Mouse (Mus musculus) bone marrow, adult 2 months (tissue): ENCODE measurements around the gene Fev. TPM values are rescaled to one million over a fixed set of nuclear protein-coding genes. Genes with fewer than 3 reads are reported as not detected.
A peak's percentile ranks its signal among the peaks of the same experiment; 100 is the strongest.

Source experiments
- H3K27ac ChIP-seq: fragments of 200-500 bp; 2 replicates; pipeline ENCODE4 v1.5.1; 2012; ENCODE audit warnings: low read depth, mild to moderate bottlenecking, control low read depth, inconsistent platforms, low read length; ENCODE audit not compliant: control insufficient read depth, poor library complexity, insufficient read depth
- H3K4me1 ChIP-seq: fragments of 200-500 bp; 2 replicates; pipeline ENCODE4 v1.6.1; 2011; ENCODE audit warnings: low read length; ENCODE audit not compliant: control insufficient read depth, insufficient read depth
- H3K4me3 ChIP-seq: fragments of 200-500 bp; replicated peaks from 2 replicates; pipeline ENCODE3; 2011; ENCODE audit warnings: mild to moderate bottlenecking, low read depth, low read length, control low read depth; ENCODE audit not compliant: control insufficient read depth
- CTCF ChIP-seq: fragments of 200-500 bp; IDR thresholded peaks from 2 replicates; pipeline ENCODE4 v1.5.1; 2011; ENCODE audit warnings: low read length, control low read depth; ENCODE audit not compliant: control insufficient read depth, insufficient read depth
- POLR2A ChIP-seq: fragments of 200-500 bp; IDR thresholded peaks from 2 replicates; pipeline ENCODE4 v1.6.1; 2011; ENCODE audit warnings: low read depth, mild to moderate bottlenecking, control low read depth, low read length, borderline replicate concordance; ENCODE audit not compliant: control insufficient read depth
- WGBS: fragments of 180-500 bp; shearing (Covaris S2); methylation state at CpG from one replicate; pipeline ENCODE4 v1.1.7; 2018; 5-methylcytosine and 5-hydroxymethylcytosine counted together
- polyA plus RNA-seq: library from polyadenylated mRNA; stranded (reverse); fragments of >200 nt; gene quantifications from 2 replicates; pipeline ENCODE4 v1.2.4, GENCODE M21; 2011; ENCODE audit warnings: low replicate concordance; ENCODE audit not compliant: missing spikeins, insufficient read depth, insufficient read length

The Fev gene
- not detected in 2 replicates for polyA plus RNA-seq

DNA sequence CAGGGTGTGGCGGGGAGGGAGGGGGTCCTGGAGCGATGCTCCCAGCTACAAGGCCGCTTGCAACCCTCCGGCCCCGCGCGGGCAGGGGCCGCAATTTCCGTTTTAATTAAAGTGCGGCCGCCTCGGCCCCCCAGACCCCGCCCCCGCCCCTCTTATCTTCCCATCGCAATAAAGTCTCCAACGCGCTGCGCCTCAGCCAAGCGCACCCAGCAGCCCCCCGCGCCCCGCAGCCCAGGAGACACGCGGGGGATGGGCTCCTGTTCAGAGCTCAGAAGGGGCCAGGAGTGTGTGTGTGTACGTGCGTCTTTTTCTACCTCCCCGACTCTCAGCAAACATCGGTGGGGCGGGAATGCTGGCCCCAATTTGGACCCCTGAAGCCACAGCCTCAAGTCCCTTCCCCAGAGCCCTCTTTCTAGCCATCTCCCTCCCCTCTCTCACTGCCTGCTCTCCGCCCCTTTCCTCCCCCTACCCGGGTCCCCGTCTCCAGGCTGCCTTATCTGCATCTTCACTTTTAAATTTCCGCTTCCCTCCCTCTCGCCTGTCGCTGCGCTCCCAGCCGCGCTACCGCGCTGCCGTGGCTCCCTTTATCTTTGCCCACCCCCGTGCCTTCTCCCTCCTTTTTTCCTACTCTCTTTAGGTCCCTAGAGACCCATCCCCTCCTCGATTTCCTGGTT is at the start of gene Fev:
TSS of gene Fev (minus strand) at position 51 of the 674 bp plus-strand sequence.
- no peaks in the 10 kb centered on the region for H3K4me1 ChIP-seq
- WGBS = under 1% methylated on average over 42 of the region's 43 CpGs
- no peak within 1 kb of the TSS for H3K4me3 ChIP-seq
- H3K27ac ChIP-seq = no peak within 1 kb of the TSS
- TF ChIP-seq CTCF = no peak
- no peak for TF ChIP-seq POLR2A

DNA sequence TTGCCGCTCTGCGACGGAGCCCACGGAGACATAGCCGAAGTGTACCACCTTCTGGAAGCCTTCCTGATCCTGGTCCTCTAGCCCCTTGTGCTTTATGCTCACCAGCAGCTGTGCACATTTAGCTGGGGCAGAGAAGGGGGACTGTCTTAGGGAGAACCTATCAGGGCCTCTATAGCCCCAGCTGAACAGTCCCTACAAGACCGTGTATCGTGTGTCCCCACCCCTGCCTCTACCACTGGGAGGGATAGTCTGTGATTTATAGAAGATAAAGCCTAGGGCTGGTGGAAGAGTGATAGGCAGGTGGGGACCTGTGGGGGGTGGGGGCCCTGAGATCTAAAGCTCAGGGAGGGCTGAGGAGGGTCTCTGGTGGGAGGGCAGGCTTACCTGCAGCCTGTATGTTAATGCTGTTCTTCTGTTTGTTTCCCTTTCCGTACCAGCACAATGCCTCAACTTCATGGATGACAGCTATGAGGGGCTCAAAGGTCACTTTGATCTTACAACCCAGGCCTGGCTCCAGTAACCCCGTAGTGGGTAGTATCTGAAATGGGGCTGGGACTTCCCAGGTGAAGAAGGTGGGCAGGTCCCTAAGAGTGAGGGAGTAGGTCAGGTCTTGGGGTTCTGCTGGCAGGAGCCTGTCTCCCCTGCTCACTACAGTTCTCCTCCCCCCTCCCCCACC is 42.5 kb upstream of the Fev start:
- TF ChIP-seq CTCF = no peak
- no peak for TF ChIP-seq POLR2A
- WGBS = 79% methylated on average over 9 of the region's 9 CpGs
- H3K4me3 ChIP-seq = no peak overlapping the region
- H3K27ac ChIP-seq = no peak overlapping the region
- no peaks in the 10 kb centered on the region for H3K4me1 ChIP-seq

DNA sequence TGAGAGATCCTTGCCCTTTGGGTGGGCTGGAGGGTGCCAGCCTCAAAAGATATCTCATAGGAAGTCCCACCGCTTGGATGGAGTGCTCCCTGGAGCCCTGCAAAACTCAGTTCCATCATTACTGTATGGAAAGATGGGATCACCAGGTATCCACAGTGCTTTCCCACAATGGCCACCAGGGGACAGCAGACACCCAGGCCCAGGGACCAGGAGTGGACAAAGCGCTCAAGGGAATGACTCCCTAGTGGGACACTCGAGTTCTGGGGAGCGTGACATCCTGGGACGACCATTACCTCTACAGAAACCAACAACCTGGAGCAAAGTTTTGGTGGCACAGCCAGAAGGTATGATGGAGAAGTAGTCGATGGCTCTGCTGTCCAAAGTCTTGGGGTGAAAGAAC is 41.5 kb upstream of the Fev start:
- WGBS = 37% methylated on average over 6 of the region's 6 CpGs
- no peaks in the 10 kb centered on the region for H3K4me1 ChIP-seq
- TF ChIP-seq POLR2A (no peak), CTCF (peak; percentile 65)
- H3K27ac ChIP-seq = no peak overlapping the region
- H3K4me3 ChIP-seq = no peak overlapping the region

DNA sequence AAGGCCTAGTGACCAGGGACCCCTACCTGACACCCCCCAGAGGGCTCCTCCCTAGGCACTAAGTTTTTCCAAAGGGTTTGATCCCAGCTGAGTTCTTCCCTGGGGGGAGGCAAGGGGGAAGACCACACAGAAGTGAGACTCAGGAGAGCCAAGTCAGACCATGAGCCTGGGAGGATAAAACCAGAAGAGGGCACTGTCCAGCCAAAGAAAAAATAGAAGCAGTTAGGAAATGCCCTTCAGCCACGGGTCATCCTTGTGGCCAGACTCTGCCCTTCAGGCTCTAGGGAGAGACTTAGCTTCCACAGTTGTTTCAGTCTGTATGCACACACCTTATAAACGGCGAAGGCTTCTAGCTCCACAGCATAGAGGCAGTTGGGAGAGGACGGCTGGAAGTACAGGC is 39.2 kb upstream of the Fev start:
- TF ChIP-seq POLR2A = no peak
- TF ChIP-seq CTCF = no peak
- WGBS = 55% methylated on average over 4 of the region's 4 CpGs

DNA sequence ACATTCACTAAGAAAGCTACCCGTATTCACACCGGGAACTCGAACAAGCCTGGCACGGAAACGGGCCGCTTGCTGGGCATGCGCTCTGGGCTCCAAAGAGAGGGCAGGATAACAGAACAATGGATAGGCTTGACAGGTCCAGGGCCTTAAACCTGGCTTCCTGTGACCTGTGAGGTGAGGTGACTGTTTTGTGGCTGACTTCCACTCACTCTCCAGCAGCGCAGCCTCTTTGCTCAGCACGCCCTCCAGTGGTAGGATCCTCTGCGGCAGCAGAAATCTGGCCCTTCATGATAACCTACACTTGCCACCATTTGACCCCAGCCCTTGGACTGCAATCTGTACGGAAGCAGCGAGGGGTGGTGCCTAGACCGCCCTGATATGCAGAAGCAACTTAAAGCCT is 30.5 kb upstream of the Fev start:
- WGBS = 28% methylated on average over 13 of the region's 13 CpGs
- TF ChIP-seq CTCF = no peak
- no peak for TF ChIP-seq POLR2A
- H3K4me3 ChIP-seq = no peak overlapping the region
- H3K4me1 ChIP-seq = no peaks in the 10 kb centered on the region; the same call in 1 of the 2 replicates
- no peak overlapping the region for H3K27ac ChIP-seq

More for the DNA sequence above, 39.2 kb upstream of the Fev start:
- Histone ChIP-seq H3K4me1 (no peaks in the 10 kb centered on the region), H3K27ac (no peak overlapping the region), H3K4me3 (no peak overlapping the region)

DNA sequence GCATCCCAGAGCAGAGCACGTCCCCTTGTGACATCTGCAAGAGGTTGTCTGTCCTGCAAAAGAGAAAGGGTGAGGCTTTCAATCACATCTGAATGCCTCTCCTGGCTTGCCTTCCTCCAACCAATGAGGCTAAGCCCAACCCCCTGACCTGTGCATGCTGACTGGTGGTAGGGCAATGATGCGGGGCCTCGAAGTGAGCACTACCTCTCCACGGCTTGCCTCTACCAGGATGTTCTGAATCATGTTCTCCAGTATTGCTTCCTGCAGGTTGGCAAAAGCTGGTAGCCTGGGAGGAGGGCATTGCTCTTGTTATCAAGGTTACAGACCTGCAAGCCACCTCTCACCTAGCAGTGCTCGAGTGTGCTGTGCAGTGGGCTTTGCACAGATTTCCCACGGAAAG is 17.0 kb upstream of the Fev start:
- WGBS = 15% methylated on average over 6 of the region's 6 CpGs
- Histone ChIP-seq H3K4me1 (no peaks in the 10 kb centered on the region), H3K4me3 (no peak overlapping the region), H3K27ac (no peak overlapping the region)
- TF ChIP-seq POLR2A (no peak), CTCF (no peak)

DNA sequence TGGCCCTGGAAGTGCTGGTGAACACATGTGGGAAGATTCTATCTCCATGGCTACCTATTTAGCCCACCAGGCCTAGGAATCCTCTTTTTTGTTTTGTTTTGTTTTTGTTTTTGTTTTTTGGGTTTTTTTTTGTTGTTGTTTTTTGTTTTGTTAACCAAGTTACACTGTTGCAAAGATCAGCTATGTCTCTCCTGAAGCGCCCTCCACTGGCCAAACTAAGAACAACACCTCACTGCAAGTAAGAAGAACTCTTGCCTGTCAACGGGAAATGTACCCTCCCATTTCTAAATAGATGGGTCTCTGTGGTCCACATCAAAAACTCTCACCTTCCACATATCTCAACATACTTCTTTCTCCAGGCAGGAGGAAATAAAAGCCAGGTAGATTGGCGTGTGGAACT is 16.5 kb upstream of the Fev start:
- Histone ChIP-seq H3K27ac (no peak overlapping the region), H3K4me1 (no peaks in the 10 kb centered on the region), H3K4me3 (no peak overlapping the region)
- WGBS = 4% methylated on average over 3 of the region's 3 CpGs
- no peak for TF ChIP-seq POLR2A
- no peak for TF ChIP-seq CTCF

DNA sequence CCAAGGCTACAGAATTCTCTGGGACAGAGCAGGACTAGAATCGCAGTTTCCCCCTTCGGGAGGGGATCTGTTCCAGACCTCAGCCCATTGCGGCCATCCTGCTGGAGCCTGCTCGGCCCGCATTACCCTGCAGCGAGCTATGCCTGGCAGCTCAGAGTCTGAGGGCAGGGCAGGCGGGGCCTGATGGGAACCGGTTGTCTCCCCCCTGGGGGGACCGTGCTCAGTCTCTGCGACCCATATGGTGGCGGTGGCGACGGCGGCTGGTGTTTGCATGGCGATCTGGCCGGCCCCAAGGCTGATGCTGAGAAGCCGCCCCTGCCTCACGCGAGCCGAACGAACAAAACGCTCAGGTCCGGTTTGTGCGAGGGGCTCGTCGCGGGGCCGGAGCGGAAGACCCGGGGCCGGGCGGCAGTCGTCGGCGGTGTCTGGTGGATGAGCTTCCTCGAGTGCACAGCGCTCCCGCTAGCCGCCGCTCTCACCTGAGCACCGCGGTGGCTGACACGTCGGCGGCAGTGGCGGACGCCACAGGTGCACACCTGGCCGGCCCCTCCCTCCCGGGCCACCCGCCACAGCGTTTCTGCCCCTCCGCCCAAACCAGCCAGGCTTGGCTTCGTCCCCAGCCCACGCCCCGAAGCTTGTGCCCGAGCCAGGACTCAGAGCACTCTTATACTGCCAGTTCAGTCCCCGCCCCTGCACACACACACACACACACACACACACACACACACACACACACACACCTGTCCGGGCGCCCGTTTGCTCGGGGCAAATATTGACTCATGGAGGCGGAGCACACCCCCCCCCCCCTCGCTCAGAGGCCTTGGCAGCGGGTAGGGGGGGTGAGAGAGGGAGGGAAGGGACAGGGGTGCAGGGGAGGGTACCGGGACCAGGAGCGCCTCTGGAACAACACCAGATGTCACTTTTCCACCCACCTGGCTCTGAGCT is 15.4 kb upstream of the Fev start:
- Histone ChIP-seq H3K4me1 (no peaks in the 10 kb centered on the region), H3K4me3 (no peak overlapping the region), H3K27ac (no peak overlapping the region)
- TF ChIP-seq CTCF = no peak
- no peak for TF ChIP-seq POLR2A
- 1% methylated on average over 65 of the region's 66 CpGs for WGBS
